Mouse (Mus musculus) CH12.LX (cell line): ENCODE results near the gene Bend3. TPM values are rescaled to one million over a fixed set of nuclear protein-coding genes. Genes with fewer than 3 reads are reported as not detected.

Experiments used
- DNase-seq: peaks from one replicate; pipeline ENCODE4 v3.0.0-alpha.2; 2013; ENCODE audit errors: extremely low read depth
- H3K27ac ChIP-seq: 2 replicates; pipeline ENCODE4 v1.5.1; 2012; ENCODE audit warnings: low read depth, mild to moderate bottlenecking, control low read depth, moderate library complexity; ENCODE audit not compliant: insufficient read depth
- H3K27me3 ChIP-seq: replicated peaks from 2 replicates; pipeline ENCODE3; 2012; ENCODE audit warnings: inconsistent platforms
- H3K36me3 ChIP-seq, 2 experiments: replicated peaks in 1 of 2; 2 replicates each; pipeline versions ENCODE3 to v1.6.1; 2012; ENCODE audit warnings: inconsistent platforms in 1 of 2, low read length in 1 of 2, mild to moderate bottlenecking in 1 of 2, mixed read lengths in 1 of 2, moderate library complexity in 1 of 2; ENCODE audit not compliant: control insufficient read depth in 1 of 2, insufficient read depth in 1 of 2
- H3K4me1 ChIP-seq, 2 experiments: 2 replicates each; pipeline ENCODE4 v1.6.1; 2012; ENCODE audit warnings: inconsistent platforms in 1 of 2, moderate library complexity in 1 of 2; ENCODE audit not compliant: insufficient read depth in 2 of 2, control insufficient read depth in 1 of 2
- H3K4me2 ChIP-seq: 2 replicates; pipeline ENCODE4 v1.6.1; 2012; ENCODE audit warnings: low read depth, mild to moderate bottlenecking, control low read depth; ENCODE audit not compliant: poor library complexity, insufficient read depth, severe bottlenecking
- H3K4me3 ChIP-seq, 3 experiments: fragments of 150-350 bp in 1 of 3; sonication (generic) in 1 of 3; replicated peaks in 1 of 3; 2 replicates each; pipeline versions ENCODE3 to v1.5.1; 2011 to 2012; ENCODE audit warnings: low read depth in 2 of 3, low read length in 2 of 3, mild to moderate bottlenecking in 2 of 3, moderate library complexity in 2 of 3, control low read depth in 1 of 3, improper control_type of control experiment in 1 of 3, inconsistent platforms in 1 of 3, mixed read lengths in 1 of 3; ENCODE audit not compliant: poor library complexity in 1 of 3
- H3K79me2 ChIP-seq: replicated peaks from 2 replicates; pipeline ENCODE4 v1.6.1; 2012; ENCODE audit warnings: mild to moderate bottlenecking, moderate library complexity; ENCODE audit not compliant: control insufficient read depth, poor library complexity, insufficient read depth, severe bottlenecking; ENCODE audit errors: extremely low read depth
- H3K9ac ChIP-seq: 2 replicates; pipeline ENCODE4 v1.6.1; 2012; ENCODE audit warnings: low read depth, mild to moderate bottlenecking, control low read depth, moderate library complexity; ENCODE audit not compliant: insufficient read depth
- H3K9me3 ChIP-seq: replicated peaks from 2 replicates; pipeline ENCODE3; 2012; ENCODE audit warnings: low read length, inconsistent platforms, mixed read lengths
- CTCF ChIP-seq, 2 experiments: IDR thresholded peaks in 1 of 2; conservative IDR thresholded peaks in 1 of 2; 2 replicates each; pipeline ENCODE4 v1.5.1; 2011 to 2012; ENCODE audit warnings: low read depth in 2 of 2, low read length in 2 of 2, improper control_type of control experiment in 1 of 2, inconsistent platforms in 1 of 2, mild to moderate bottlenecking in 1 of 2, moderate library complexity in 1 of 2
- JUND ChIP-seq: conservative IDR thresholded peaks from 2 replicates; pipeline ENCODE4 v1.6.1; 2011; ENCODE audit warnings: low read depth, low read length, improper control_type of control experiment
- SMC3 ChIP-seq: IDR thresholded peaks from 2 replicates; pipeline ENCODE4 v1.6.1; 2011; ENCODE audit warnings: low read depth, low read length, improper control_type of control experiment
- TBP ChIP-seq: conservative IDR thresholded peaks from 2 replicates; pipeline ENCODE4 v1.6.1; 2011; ENCODE audit warnings: low read depth, low read length, improper control_type of control experiment
- dilution Hi-C: fragments of 300-500 bp; cut with MboI; formaldehyde crosslinking; loops from 2 replicates; pipeline ENCODE4 v1.14.3; 2020; ENCODE audit warnings: low sequenced_read_pairs; ENCODE audit not compliant: extremely low pct_unique_long_range_greater_than_20kb, extremely low pct_ligation_motif_present
- in situ Hi-C: fragments of 300-500 bp; cut with MboI; formaldehyde crosslinking; loops from 3 replicates; pipeline ENCODE4 v1.14.3; 2019; ENCODE audit warnings: low sequenced_read_pairs, low pct_ligation_motif_present, low pct_unique_long_range_greater_than_20kb, mixed read lengths
- polyA plus RNA-seq: library from polyadenylated mRNA; unstranded; fragments of >175 nt; gene quantifications from 2 replicates; pipeline ENCODE4 v1.2.1, GENCODE M21; 2012; ENCODE audit warnings: low read depth; ENCODE audit not compliant: insufficient read length
- total RNA-seq, 2 experiments: library from RNA; depleted of rRNA; stranded (reverse); fragments of 300-350 nt in 1 of 2; fragments of >200 nt in 1 of 2; gene quantifications; 2 replicates each; pipeline ENCODE4 v1.2.3; 2012 to 2014

Bend3 gene
- total and polyA plus RNA-seq, 3 experiments, result 7.4 to 18.9 (median 8.7) TPM

- in situ Hi-C loops, result loop anchor here (25.0 kb wide), 1 partner anchor 627 kb away; no protein-coding TSS in a partner anchor
- H3K4me1 ChIP-seq, result peaks cover 9 to 14% of the 10 kb centered on the region in 2 experiments; a peak in 3 of 4 replicates
- no peaks in the 10 kb centered on the region for H3K79me2 ChIP-seq
- H3K27me3 ChIP-seq, result no peaks in the 10 kb centered on the region
- dilution Hi-C loops, result no loop called here
- no peak overlapping the region for H3K4me2 ChIP-seq
- peaks cover 6% of the 10 kb centered on the region for H3K9me3 ChIP-seq
- no peak overlapping the region for H3K9ac ChIP-seq
- no peaks in the 10 kb centered on the region for H3K36me3 ChIP-seq
- TF ChIP-seq TBP (no peak), SMC3 (0 out of 2 replicates have a peak, but pooled peaks have one; percentile 6), CTCF (conservative IDR thresholded peaks at IDR 0.05 in 1 of 2, IDR thresholded peaks at IDR 0.05 in 1 of 2; ENCODE audit: low read depth in 2 of 2, low read length in 2 of 2) (peak; percentile 34 to 37; a peak in 2 of 4 replicates)
- TF ChIP-seq, all 38 proteins: peak for 2
- DNase-seq, result no peak
- H3K27ac ChIP-seq, result no peak overlapping the region
- no peak overlapping the region for H3K4me3 ChIP-seq
Observed at GRCm38 (mm10) chr10:43560765-43561164, 82.1 kb downstream of the Bend3 start.

GRCm38 (mm10) chr10:43561311-43561710, 82.7 kb downstream of the Bend3 start:
- dilution Hi-C loops (no loop called here), in situ Hi-C loops (loop anchor here (25.0 kb wide), 1 partner anchor 626 kb away; no protein-coding TSS in a partner anchor)
- H3K27me3 ChIP-seq, result no peaks in the 10 kb centered on the region
- no peak overlapping the region for H3K4me2 ChIP-seq
- H3K27ac ChIP-seq, result no peak overlapping the region
- DNase-seq, result no peak
- no peak overlapping the region for H3K9ac ChIP-seq
- no peak overlapping the region for H3K4me3 ChIP-seq
- TF ChIP-seq JUND (no peak), CTCF (conservative IDR thresholded peaks at IDR 0.05 in 1 of 2, IDR thresholded peaks at IDR 0.05 in 1 of 2; ENCODE audit: low read depth in 2 of 2, low read length in 2 of 2) (peak in 1 of 2 experiments; percentile 4; a peak in 1 of 4 replicates)
- TF ChIP-seq, all 38 proteins: peak for 1
- H3K9me3 ChIP-seq, result peaks cover 6% of the 10 kb centered on the region
- no peaks in the 10 kb centered on the region for H3K79me2 ChIP-seq
- no peaks in the 10 kb centered on the region for H3K36me3 ChIP-seq
- H3K4me1 ChIP-seq, result peaks cover 9 to 14% of the 10 kb centered on the region in 2 experiments; a peak in 3 of 4 replicates

Other genes starting within 250 kb of the Bend3 start
- gene Gm9803, start 45.3 kb downstream of the Bend3 start, total RNA-seq (2012; rRNA removed), result 16.2 and 23.2 TPM in 2 replicates
- gene Gm9803, start 45.3 kb downstream of the Bend3 start, total RNA-seq (2014; rRNA removed), result 56.6 and 99.7 TPM in 2 replicates
- gene Gm9803, start 45.3 kb downstream of the Bend3 start, polyA plus RNA-seq, result 120 and 128 TPM in 2 replicates
- gene 1700021F05Rik, start 62.2 kb downstream of the Bend3 start, total RNA-seq (2012; rRNA removed), result 33.0 and 34.2 TPM in 2 replicates
- gene 1700021F05Rik, start 62.2 kb downstream of the Bend3 start, total RNA-seq (2014; rRNA removed), result 50.0 and 53.0 TPM in 2 replicates
- 70.3 and 99.0 TPM in 2 replicates for gene 1700021F05Rik, start 62.2 kb downstream of the Bend3 start, polyA plus RNA-seq
- gene Cd24a, start 99.5 kb downstream of the Bend3 start, total RNA-seq (2012; rRNA removed), result 469 and 899 TPM in 2 replicates
- 2,721 and 2,766 TPM in 2 replicates for gene Cd24a, start 99.5 kb downstream of the Bend3 start, total RNA-seq (2014; rRNA removed)
- 1,820 and 2,120 TPM in 2 replicates for gene Cd24a, start 99.5 kb downstream of the Bend3 start, polyA plus RNA-seq